Mouse (Mus musculus): Measurements from ENCODE around the gene Ier3.

Ier3 gene

DNA sequence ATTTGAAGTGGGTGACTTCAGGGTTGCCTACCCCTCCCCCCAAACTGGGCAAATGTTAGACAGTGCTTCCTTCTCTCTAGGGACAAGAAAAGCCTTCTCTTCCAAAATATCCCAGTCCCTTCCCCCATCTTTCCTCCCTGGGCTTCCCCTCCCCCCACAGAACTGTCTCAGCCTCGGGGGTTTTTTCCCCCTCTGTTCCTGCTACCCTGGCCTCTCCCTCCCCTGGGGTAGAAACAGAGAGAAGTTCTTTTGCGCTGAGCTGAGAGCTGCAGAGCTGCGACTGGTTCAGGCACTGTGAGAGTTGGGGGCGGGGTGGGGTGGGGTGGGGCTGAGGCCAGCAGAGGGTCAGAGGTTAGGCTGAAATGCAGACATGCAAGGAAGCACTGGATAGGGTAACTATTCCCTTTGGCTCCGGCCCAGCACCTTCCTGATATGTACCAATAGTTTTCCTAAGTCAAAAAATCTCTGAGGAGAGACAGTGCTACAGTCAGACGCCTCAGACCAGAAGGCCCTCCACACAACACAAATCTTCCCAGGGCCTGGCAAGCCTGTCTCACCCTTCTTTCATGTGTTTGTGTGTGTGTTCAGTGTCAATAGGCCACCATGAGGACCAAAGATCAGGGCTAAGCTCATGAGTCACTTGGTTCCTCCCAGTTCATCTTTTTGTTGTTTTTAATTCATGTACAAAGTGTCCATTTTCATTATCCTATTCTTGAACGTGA is 48.0 kb downstream of the Ier3 start:
- peak; percentile 21 to 29 for DNase-seq

DNA sequence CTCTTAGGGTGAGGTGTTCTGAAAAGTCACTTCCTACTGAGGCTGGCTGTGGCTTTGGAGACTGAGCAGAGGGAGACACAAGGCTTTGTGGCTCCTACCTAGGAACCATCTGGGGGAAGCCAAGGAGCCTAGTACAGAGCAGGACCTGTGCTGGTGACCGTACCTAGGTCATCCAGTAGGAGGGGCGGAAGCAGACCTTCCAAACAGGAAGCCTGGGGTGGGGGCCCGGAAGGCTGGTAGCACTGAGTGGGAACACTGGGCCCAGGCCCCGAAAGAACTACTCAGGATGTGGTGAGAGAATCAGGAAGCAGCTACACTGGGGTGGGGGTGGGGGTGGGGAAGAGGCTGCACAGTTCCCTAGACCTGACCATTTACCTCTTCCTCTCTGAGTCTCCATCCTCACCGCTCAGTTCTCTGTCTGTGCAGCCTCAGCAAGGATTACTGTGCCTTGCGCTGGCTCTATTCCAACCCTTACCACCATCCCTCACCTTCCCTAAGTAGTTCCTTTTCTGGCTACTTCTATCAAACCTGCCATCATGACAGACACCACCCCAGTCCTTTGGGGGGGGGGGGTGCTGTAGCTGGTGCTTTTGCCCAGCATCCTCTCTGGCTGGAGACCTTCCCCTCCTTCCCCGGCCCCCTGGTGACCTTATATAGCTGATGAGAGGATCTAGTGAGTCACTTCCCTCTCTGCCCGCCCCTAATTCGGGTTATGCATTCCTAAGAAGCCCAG is 48.8 kb downstream of the Ier3 start:
- peak; percentile 81 to 84 for DNase-seq

DNA sequence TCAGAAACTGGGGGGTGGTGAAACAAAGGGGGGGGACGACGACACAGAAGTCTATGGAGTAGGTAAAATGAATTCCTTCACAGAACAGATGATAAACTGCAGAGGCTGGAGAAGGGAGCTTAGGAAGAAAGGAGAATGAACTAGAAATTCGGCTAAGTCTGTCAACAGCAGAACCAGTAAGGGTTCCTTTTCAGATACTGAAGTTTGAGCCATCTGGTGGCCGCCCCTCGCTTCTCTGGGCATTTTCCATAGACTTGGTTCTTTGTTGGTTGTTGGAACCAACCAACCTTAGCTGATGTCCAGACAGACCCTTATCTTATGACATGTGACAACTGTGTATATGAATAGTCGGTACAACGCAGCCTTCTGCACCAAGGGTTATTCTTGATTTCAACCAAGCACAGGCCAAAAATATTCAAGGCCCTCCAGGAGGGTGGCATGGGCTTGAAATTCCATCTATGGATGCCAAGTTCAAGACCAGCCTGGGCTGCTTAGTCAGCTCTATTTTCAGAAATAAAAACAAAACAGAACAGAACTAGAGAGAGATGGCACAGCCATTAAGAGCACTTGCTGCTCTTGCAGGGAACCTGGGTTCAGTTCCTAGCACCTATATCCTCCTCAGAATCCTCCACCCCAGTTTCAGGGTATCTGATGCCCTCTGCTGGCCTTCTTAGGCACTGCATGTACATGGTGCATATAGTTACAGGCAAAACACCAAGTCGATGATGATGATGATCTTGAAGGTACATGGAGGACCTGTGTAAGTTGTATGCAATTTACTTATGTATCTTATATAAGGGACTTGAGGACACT is 49.6 kb downstream of the Ier3 start:
- peak; percentile 81 to 82 for DNase-seq

Measured in B cell, adult 2 months (primary cell).